ENCODE assay signal across 13 mouse cellular contexts in the genomic region with DNA sequence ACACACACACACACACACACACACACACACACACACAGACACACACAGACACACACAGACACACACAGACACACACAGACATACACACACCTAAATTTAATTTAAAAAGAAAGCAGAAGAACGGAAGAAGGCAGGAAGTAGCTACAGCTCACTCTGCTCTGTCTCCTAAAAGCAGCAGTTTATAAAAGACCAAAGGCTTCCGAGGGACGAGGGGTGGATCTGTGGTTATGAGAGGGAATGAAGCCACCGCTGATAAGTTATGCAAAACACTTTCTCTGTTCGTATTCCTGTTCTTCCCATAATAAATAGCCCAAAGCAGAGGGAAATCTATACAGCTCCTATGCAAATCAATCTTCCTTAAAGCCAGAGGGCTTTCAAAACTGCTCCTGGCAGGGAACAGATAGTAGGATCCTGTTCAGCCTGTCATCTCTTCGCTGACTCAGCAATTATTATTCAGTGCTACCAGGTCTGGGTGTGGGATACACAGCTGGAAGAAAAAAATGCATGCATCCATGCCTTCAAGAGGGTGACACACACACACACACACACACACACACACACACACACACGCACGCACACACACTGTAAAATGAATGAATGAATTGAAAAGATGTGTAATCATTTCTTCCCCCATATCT. TPM values are rescaled to one million over a fixed set of nuclear protein-coding genes. Genes with fewer than 3 reads are reported as not detected.
DNase-seq lines count a peak whose midpoint lies in the region; ATAC-seq and TF ChIP-seq lines count a peak whose summit lies in the region.
"Had no signal": no experiment of that assay in that cellular context is flagged by ENCODE, and none has a peak within 500 bp of the region (broad histone marks: within the 10 kb centered on the region; RNA-seq: fewer than 3 reads in every experiment).

No protein-coding gene starts in this region.

- TF ChIP-seq EP300 in MEL (IDR thresholded peaks at IDR 0.05; ENCODE audit: low read depth in 1 of 2, low read length in 2 of 2) = no peak

- DNase-seq in 416B (ENCODE audit: low read depth) (peak; percentile 76), MEL (ENCODE audit: low read depth, low spot score) (peak; percentile 31)
- no peak for DNase-seq in left cerebral cortex, adult 11 months (ENCODE audit: low spot score)
- DNase-seq in right cerebral cortex, adult 2 months (ENCODE audit: low spot score in 2 of 2) = no peak
- no peak for DNase-seq in heart, adult 8-10 months (ENCODE audit: low spot score)
- DNase-seq: adrenal gland, postnatal 14 days; heart, postnatal 10 days; kidney, postnatal 36 days had no signal

- no peak overlapping the region for H3K4me2 ChIP-seq in hindbrain, embryonic 15.5 days
- H3K4me2 ChIP-seq in hindbrain, embryonic 12.5 days (replicated peaks) = no peak overlapping the region

- no peak for TF ChIP-seq POLR2A in MEL (IDR thresholded peaks at IDR 0.05; ENCODE audit: control insufficient read depth in 1 of 2, insufficient read depth in 1 of 2, low read depth in 1 of 2, low read length in 2 of 2, poor library complexity in 1 of 2)

- no peak overlapping the region for H3K9ac ChIP-seq in hindbrain, embryonic 15.5 days
- H3K9ac ChIP-seq in hindbrain, embryonic 12.5 days = no peak overlapping the region
- no peak overlapping the region for H3K9ac ChIP-seq in MEL (ENCODE audit: control insufficient read depth, low read depth, low read length, poor library complexity, severe bottlenecking)

- peaks cover 55% of the 10 kb centered on the region for H3K79me2 ChIP-seq in MEL (ENCODE audit: control insufficient read depth, insufficient read depth, low read length, poor library complexity)

- H3K27me3 ChIP-seq in hindbrain, embryonic 15.5 days = 0 out of 2 replicates have a peak, but pooled peaks cover 3% of the 10 kb centered on the region
- no peaks in the 10 kb centered on the region for H3K27me3 ChIP-seq in hindbrain, embryonic 12.5 days
- no peaks in the 10 kb centered on the region for H3K27me3 ChIP-seq in MEL (ENCODE audit: control insufficient read depth in 1 of 2, insufficient read depth in 2 of 2, low read length in 2 of 2)

- H3K4me1 ChIP-seq in hindbrain, embryonic 15.5 days (replicated peaks) = no peaks in the 10 kb centered on the region
- no peaks in the 10 kb centered on the region for H3K4me1 ChIP-seq in hindbrain, embryonic 12.5 days
- peaks cover 5 to 31% of the 10 kb centered on the region in 2 experiments for H3K4me1 ChIP-seq in MEL (ENCODE audit: control insufficient read depth in 1 of 2, insufficient read depth in 2 of 2, low read length in 2 of 2)

- no peak overlapping the region for H3K4me3 ChIP-seq in hindbrain, embryonic 15.5 days
- no peak overlapping the region for H3K4me3 ChIP-seq in hindbrain, embryonic 12.5 days
- H3K4me3 ChIP-seq in MEL (ENCODE audit: control insufficient read depth in 1 of 2, insufficient read depth in 1 of 2, low read depth in 2 of 2, low read length in 2 of 2) = no peak overlapping the region
- H3K4me3 ChIP-seq: myocyte had no signal

- no peak for TF ChIP-seq RAD21 in MEL (IDR thresholded peaks at IDR 0.05; ENCODE audit: low read depth, low read length)

- TF ChIP-seq CTCF in MEL (IDR thresholded peaks at IDR 0.05 in 2 of 3, conservative IDR thresholded peaks at IDR 0.05 in 1 of 3; ENCODE audit: control insufficient read depth in 1 of 3, insufficient read depth in 1 of 3, low read depth in 2 of 3, low read length in 3 of 3, poor library complexity in 1 of 3, severe bottlenecking in 1 of 3) = no peak

- H3K36me3 ChIP-seq in hindbrain, embryonic 15.5 days = no peaks in the 10 kb centered on the region
- no peaks in the 10 kb centered on the region for H3K36me3 ChIP-seq in hindbrain, embryonic 12.5 days
- H3K36me3 ChIP-seq in MEL (ENCODE audit: control insufficient read depth in 1 of 2, insufficient read depth in 2 of 2, low read length in 2 of 2) = peaks cover 3 to 28% of the 10 kb centered on the region in 2 experiments

- WGBS in hindbrain, embryonic 15.5 days = 67% methylated on average over 8 of the region's 8 CpGs
- WGBS in hindbrain, embryonic 12.5 days = 87% methylated on average over 8 of the region's 8 CpGs

- H3K27ac ChIP-seq in hindbrain, embryonic 15.5 days (replicated peaks) = no peak overlapping the region
- no peak overlapping the region for H3K27ac ChIP-seq in hindbrain, embryonic 12.5 days
- H3K27ac ChIP-seq in MEL (ENCODE audit: control insufficient read depth, low read depth, low read length) = no peak overlapping the region

- 0 out of 2 replicates have a peak, but pooled peaks have one; percentile 54 for ATAC-seq in hindbrain, embryonic 15.5 days (ENCODE audit: low FRiP score, low read depth)
- ATAC-seq in hindbrain, embryonic 12.5 days (ENCODE audit: low FRiP score) = no peak
- ATAC-seq in megakaryocyte-erythroid progenitor cell, adult 5-6 weeks (replicated peaks; ENCODE audit: low FRiP score, low TSS enrichment, poor library complexity, severe bottlenecking) = peak; percentile 28; the same call in 1 of the 2 replicates
- ATAC-seq: intestine, postnatal 0 days had no signal

- no peaks in the 10 kb centered on the region for H3K9me3 ChIP-seq in hindbrain, embryonic 15.5 days
- no peaks in the 10 kb centered on the region for H3K9me3 ChIP-seq in hindbrain, embryonic 12.5 days (replicated peaks)
- H3K9me3 ChIP-seq in MEL (replicated peaks; ENCODE audit: insufficient read depth, low read length) = no peaks in the 10 kb centered on the region

TF ChIP-seq in MEL, 35 proteins besides CTCF, POLR2A, EP300 and RAD21 (continues in another document):
- TF ChIP-seq BHLHE40 (IDR thresholded peaks at IDR 0.05; ENCODE audit: borderline replicate concordance, low read depth, low read length) (no peak), MYB (IDR thresholded peaks at IDR 0.05; ENCODE audit: low read depth, low read length) (no peak), TBP (IDR thresholded peaks at IDR 0.05; ENCODE audit: low read depth, low read length) (no peak), NELFE (IDR thresholded peaks at IDR 0.05; ENCODE audit: low read depth, low read length) (0 out of 2 replicates have a peak, but pooled peaks have one; percentile 15), POLR2AphosphoS2 (IDR thresholded peaks at IDR 0.05; ENCODE audit: low read length) (no peak), ZC3H11A (IDR thresholded peaks at IDR 0.05; ENCODE audit: low read depth, low read length) (no peak), SIN3A (IDR thresholded peaks at IDR 0.05; ENCODE audit: low read length) (0 out of 2 replicates have a peak, but pooled peaks have one; percentile 29), GATA1 (IDR thresholded peaks at IDR 0.05; ENCODE audit: low read depth, low read length) (no peak), ELF1 (IDR thresholded peaks at IDR 0.05; ENCODE audit: low read depth, low read length) (no peak), USF2 (IDR thresholded peaks at IDR 0.05; ENCODE audit: borderline replicate concordance in 1 of 2, insufficient read depth in 1 of 2, low read depth in 1 of 2, low read length in 2 of 2) (no peak), USF1 (IDR thresholded peaks at IDR 0.05; ENCODE audit: low read depth, low read length) (no peak), ZNF384 (IDR thresholded peaks at IDR 0.05; ENCODE audit: low read depth, low read length) (no peak), CHD2 (IDR thresholded peaks at IDR 0.05; ENCODE audit: low read length) (no peak)

RNA-seq across cellular contexts. Expression of a gene that starts 7.9 kb away (rescaled TPM):
- polyA plus RNA-seq in hindbrain, embryonic 15.5 days (2015; fragmentation: Nextera tagmentation; extraction: Ambion mirVana) = 1.7 and 1.8 TPM in 2 replicates
- 1.9 and 2.0 TPM in 2 replicates for polyA plus RNA-seq in hindbrain, embryonic 12.5 days (2016; fragmentation: Nextera tagmentation; extraction: Ambion mirVana)
- total RNA-seq in MEL (2012; rRNA removed) = 81.8 and 86.7 TPM in 2 replicates
- polyA plus RNA-seq in MEL (2012; ENCODE audit: insufficient read depth in 1 of 2, insufficient read length in 2 of 2, low read depth in 1 of 2, low replicate concordance in 2 of 2, missing spikeins in 1 of 2) = 10 to 100 TPM in 1 of 2 experiments, not detected in 1; 99.6 TPM
- 39.2 and 44.7 TPM in 2 replicates for total RNA-seq in megakaryocyte-erythroid progenitor cell, adult 5-6 weeks (2014; fragmentation: Nextera tagmentation)
- total RNA-seq in megakaryocyte-erythroid progenitor cell, adult 5-6 weeks (2017) = 86.4 and 126 TPM in 2 replicates
- 1 to 10 TPM; 1.1 to 1.9 (median 1.4) TPM for total RNA-seq in heart, adult 8-10 months (2022)
- polyA plus RNA-seq: myocyte had no signal

RNA-seq across cellular contexts. Expression of a gene that starts 37.6 kb away (rescaled TPM):
- 10.4 and 11.6 TPM in 2 replicates for polyA plus RNA-seq in hindbrain, embryonic 15.5 days (2015; fragmentation: Nextera tagmentation; extraction: Ambion mirVana)
- 23.5 and 23.9 TPM in 2 replicates for polyA plus RNA-seq in hindbrain, embryonic 12.5 days (2016; fragmentation: Nextera tagmentation; extraction: Ambion mirVana)
- 8.9 and 10.9 TPM in 2 replicates for total RNA-seq in MEL (2012; rRNA removed)
- 10 to 100 TPM in 1 of 2 experiments, not detected in 1; 20.8 TPM for polyA plus RNA-seq in MEL (2012; ENCODE audit: insufficient read depth in 1 of 2, insufficient read length in 2 of 2, low read depth in 1 of 2, low replicate concordance in 2 of 2, missing spikeins in 1 of 2)
- total RNA-seq in megakaryocyte-erythroid progenitor cell, adult 5-6 weeks (2014; fragmentation: Nextera tagmentation) = 3.9 and 4.5 TPM in 2 replicates
- 8.3 and 10.0 TPM in 2 replicates for total RNA-seq in megakaryocyte-erythroid progenitor cell, adult 5-6 weeks (2017)
- total RNA-seq in heart, adult 8-10 months (2022) = 100 to 1,000 TPM; 117 to 154 (median 134) TPM

RNA-seq across cellular contexts. Expression of a gene that starts 38.6 kb away (rescaled TPM):
- 22.3 and 24.0 TPM in 2 replicates for polyA plus RNA-seq in hindbrain, embryonic 15.5 days (2015; fragmentation: Nextera tagmentation; extraction: Ambion mirVana)
- 24.7 and 27.1 TPM in 2 replicates for polyA plus RNA-seq in hindbrain, embryonic 12.5 days (2016; fragmentation: Nextera tagmentation; extraction: Ambion mirVana)
- 21.8 and 22.1 TPM in 2 replicates for total RNA-seq in MEL (2012; rRNA removed)
- 10 to 100 TPM in 1 of 2 experiments, not detected in 1; 35.9 TPM for polyA plus RNA-seq in MEL (2012; ENCODE audit: insufficient read depth in 1 of 2, insufficient read length in 2 of 2, low read depth in 1 of 2, low replicate concordance in 2 of 2, missing spikeins in 1 of 2)
- total RNA-seq in megakaryocyte-erythroid progenitor cell, adult 5-6 weeks (2014; fragmentation: Nextera tagmentation) = 18.7 and 23.9 TPM in 2 replicates
- 6.2 and 10.6 TPM in 2 replicates for total RNA-seq in megakaryocyte-erythroid progenitor cell, adult 5-6 weeks (2017)
- 10 to 100 TPM; 29.1 to 35.0 (median 31.0) TPM for total RNA-seq in heart, adult 8-10 months (2022)

RNA-seq across cellular contexts. Expression of a gene that starts 58.9 kb away (rescaled TPM):
- 1.2 and 1.9 TPM in 2 replicates for polyA plus RNA-seq in hindbrain, embryonic 15.5 days (2015; fragmentation: Nextera tagmentation; extraction: Ambion mirVana)
- polyA plus RNA-seq in hindbrain, embryonic 12.5 days (2016; fragmentation: Nextera tagmentation; extraction: Ambion mirVana) = 0.76 and 1.2 TPM in 2 replicates
- total RNA-seq in MEL (2012; rRNA removed) = 0.35 and 0.59 TPM in 2 replicates
- 1 to 10 TPM in 1 of 2 experiments, not detected in 1; 3.2 TPM for polyA plus RNA-seq in MEL (2012; ENCODE audit: insufficient read depth in 1 of 2, insufficient read length in 2 of 2, low read depth in 1 of 2, low replicate concordance in 2 of 2, missing spikeins in 1 of 2)
- 8.9 TPM in 1 of 2 replicates, not detected in the other for total RNA-seq in megakaryocyte-erythroid progenitor cell, adult 5-6 weeks (2014; fragmentation: Nextera tagmentation)
- total RNA-seq in megakaryocyte-erythroid progenitor cell, adult 5-6 weeks (2017) = 1.7 and 7.1 TPM in 2 replicates
- 100 to 1,000 TPM in 2 of 4 experiments, 10 to 100 TPM in 2; 65.8 to 155 (median 120) TPM for total RNA-seq in heart, adult 8-10 months (2022)

Comparison
In these comparisons a context has a peak if more than half of its experiments do, and no peak if none do; other contexts are left out.
1. DNase-seq: peak in 416B (single experiment) and MEL (single experiment); none in left cerebral cortex, adult 11 months (single experiment), right cerebral cortex, adult 2 months (0 of 2) and heart, adult 8-10 months (single experiment).
2. RNA of a gene that starts 7.9 kb away (total RNA-seq): 81.8 to 86.7 TPM in MEL and 39.2 to 126 TPM in megakaryocyte-erythroid progenitor cell, adult 5-6 weeks; 1.1 to 1.9 TPM in heart, adult 8-10 months; every median in the first group is over 10 times any median in the second.